Mouse (Mus musculus) CH12.LX (cell line): Measurements from ENCODE around the gene Gm37240. TPM values are rescaled to one million over a fixed set of nuclear protein-coding genes. Genes with fewer than 3 reads are reported as not detected.

Experiments
- DNase-seq: peaks from one replicate; pipeline ENCODE4 v3.0.0-alpha.2; 2013; ENCODE audit errors: extremely low read depth
- H3K27ac ChIP-seq: 2 replicates; pipeline ENCODE4 v1.5.1; 2012; ENCODE audit warnings: low read depth, mild to moderate bottlenecking, control low read depth, moderate library complexity; ENCODE audit not compliant: insufficient read depth
- H3K27me3 ChIP-seq: replicated peaks from 2 replicates; pipeline ENCODE3; 2012; ENCODE audit warnings: inconsistent platforms
- H3K36me3 ChIP-seq, 2 experiments: replicated peaks in 1 of 2; 2 replicates each; pipeline versions ENCODE3 to v1.6.1; 2012; ENCODE audit warnings: inconsistent platforms in 1 of 2, low read length in 1 of 2, mild to moderate bottlenecking in 1 of 2, mixed read lengths in 1 of 2, moderate library complexity in 1 of 2; ENCODE audit not compliant: control insufficient read depth in 1 of 2, insufficient read depth in 1 of 2
- H3K4me1 ChIP-seq, 2 experiments: 2 replicates each; pipeline ENCODE4 v1.6.1; 2012; ENCODE audit warnings: inconsistent platforms in 1 of 2, moderate library complexity in 1 of 2; ENCODE audit not compliant: insufficient read depth in 2 of 2, control insufficient read depth in 1 of 2
- H3K4me2 ChIP-seq: 2 replicates; pipeline ENCODE4 v1.6.1; 2012; ENCODE audit warnings: low read depth, mild to moderate bottlenecking, control low read depth; ENCODE audit not compliant: poor library complexity, insufficient read depth, severe bottlenecking
- H3K4me3 ChIP-seq, 3 experiments: fragments of 150-350 bp in 1 of 3; sonication (generic) in 1 of 3; replicated peaks in 1 of 3; 2 replicates each; pipeline versions ENCODE3 to v1.5.1; 2011 to 2012; ENCODE audit warnings: low read depth in 2 of 3, low read length in 2 of 3, mild to moderate bottlenecking in 2 of 3, moderate library complexity in 2 of 3, control low read depth in 1 of 3, improper control_type of control experiment in 1 of 3, inconsistent platforms in 1 of 3, mixed read lengths in 1 of 3; ENCODE audit not compliant: poor library complexity in 1 of 3
- H3K79me2 ChIP-seq: replicated peaks from 2 replicates; pipeline ENCODE4 v1.6.1; 2012; ENCODE audit warnings: mild to moderate bottlenecking, moderate library complexity; ENCODE audit not compliant: control insufficient read depth, poor library complexity, insufficient read depth, severe bottlenecking; ENCODE audit errors: extremely low read depth
- H3K9ac ChIP-seq: 2 replicates; pipeline ENCODE4 v1.6.1; 2012; ENCODE audit warnings: low read depth, mild to moderate bottlenecking, control low read depth, moderate library complexity; ENCODE audit not compliant: insufficient read depth
- H3K9me3 ChIP-seq: replicated peaks from 2 replicates; pipeline ENCODE3; 2012; ENCODE audit warnings: low read length, inconsistent platforms, mixed read lengths
- BHLHE40 ChIP-seq: IDR thresholded peaks from 2 replicates; pipeline ENCODE4 v1.6.1; 2011; ENCODE audit warnings: mild to moderate bottlenecking, low read depth, low read length, improper control_type of control experiment
- CHD1 ChIP-seq: IDR thresholded peaks from 2 replicates; pipeline ENCODE4 v1.6.1; 2012; ENCODE audit warnings: low read depth, low read length, improper control_type of control experiment, inconsistent platforms
- CHD2 ChIP-seq: IDR thresholded peaks from 2 replicates; pipeline ENCODE4 v1.6.1; 2011; ENCODE audit warnings: low read length, improper control_type of control experiment
- E2F4 ChIP-seq: IDR thresholded peaks from 2 replicates; pipeline ENCODE4 v1.6.1; 2011; ENCODE audit warnings: low read depth, low read length, improper control_type of control experiment; ENCODE audit not compliant: insufficient replicate concordance
- ELF1 ChIP-seq: IDR thresholded peaks from 2 replicates; pipeline ENCODE4 v1.6.1; 2014; ENCODE audit warnings: low read depth, mild to moderate bottlenecking, inconsistent platforms, low read length, improper control_type of control experiment
- EP300 ChIP-seq: IDR thresholded peaks from 2 replicates; pipeline ENCODE4 v1.6.1; 2011; ENCODE audit warnings: low read length, improper control_type of control experiment
- ETS1 ChIP-seq: conservative IDR thresholded peaks from 2 replicates; pipeline ENCODE4 v1.6.1; 2012; ENCODE audit warnings: low read depth, mild to moderate bottlenecking, inconsistent platforms, low read length, improper control_type of control experiment, moderate library complexity
- HCFC1 ChIP-seq: IDR thresholded peaks from 2 replicates; pipeline ENCODE4 v1.6.1; 2012; ENCODE audit warnings: low read depth, mild to moderate bottlenecking, inconsistent platforms, low read length, improper control_type of control experiment
- IRF4 ChIP-seq: IDR thresholded peaks from 2 replicates; pipeline ENCODE4 v1.6.1; 2014; ENCODE audit warnings: low read depth, mild to moderate bottlenecking, inconsistent platforms, low read length, improper control_type of control experiment
- JUN ChIP-seq: IDR thresholded peaks from 2 replicates; pipeline ENCODE4 v1.6.1; 2011; ENCODE audit warnings: low read depth, mild to moderate bottlenecking, low read length, improper control_type of control experiment, moderate library complexity; ENCODE audit not compliant: insufficient read depth
- MAFK ChIP-seq: IDR thresholded peaks from 2 replicates; pipeline ENCODE4 v1.6.1; 2011; ENCODE audit warnings: low read length, improper control_type of control experiment; ENCODE audit not compliant: insufficient replicate concordance
- MAX ChIP-seq: IDR thresholded peaks from 2 replicates; pipeline ENCODE4 v1.6.1; 2011; ENCODE audit warnings: low read length, improper control_type of control experiment
- MXI1 ChIP-seq: IDR thresholded peaks from 2 replicates; pipeline ENCODE4 v1.6.1; 2011; ENCODE audit warnings: mild to moderate bottlenecking, low read depth, low read length, improper control_type of control experiment
- MYC ChIP-seq: IDR thresholded peaks from 2 replicates; pipeline ENCODE4 v1.6.1; 2011; ENCODE audit warnings: low read depth, mild to moderate bottlenecking, improper control_type of control experiment, low read length
- NELFE ChIP-seq: IDR thresholded peaks from 2 replicates; pipeline ENCODE4 v1.6.1; 2011; ENCODE audit warnings: low read depth, low read length, improper control_type of control experiment
- PAX5 ChIP-seq: IDR thresholded peaks from 2 replicates; pipeline ENCODE4 v1.6.1; 2012; ENCODE audit warnings: low read length, inconsistent platforms, mixed read lengths
- POLR2A ChIP-seq: IDR thresholded peaks from 2 replicates; pipeline ENCODE4 v1.6.1; 2011; ENCODE audit warnings: low read depth, mild to moderate bottlenecking, improper control_type of control experiment, low read length
- POLR2AphosphoS2 ChIP-seq: IDR thresholded peaks from 2 replicates; pipeline ENCODE4 v1.6.1; 2011; ENCODE audit warnings: low read depth, low read length, improper control_type of control experiment
- RAD21 ChIP-seq: IDR thresholded peaks from 2 replicates; pipeline ENCODE4 v1.6.1; 2011; ENCODE audit warnings: low read depth, mild to moderate bottlenecking, low read length, improper control_type of control experiment, moderate library complexity
- RCOR1 ChIP-seq: conservative IDR thresholded peaks from 2 replicates; pipeline ENCODE4 v1.6.1; 2012; ENCODE audit warnings: low read depth, mild to moderate bottlenecking, inconsistent platforms, low read length, improper control_type of control experiment
- SIN3A ChIP-seq: IDR thresholded peaks from 2 replicates; pipeline ENCODE4 v1.6.1; 2012; ENCODE audit warnings: low read length, improper control_type of control experiment, inconsistent platforms
- SMC3 ChIP-seq: IDR thresholded peaks from 2 replicates; pipeline ENCODE4 v1.6.1; 2011; ENCODE audit warnings: low read depth, low read length, improper control_type of control experiment
- TCF12 ChIP-seq: IDR thresholded peaks from 2 replicates; pipeline ENCODE4 v1.6.1; 2014; ENCODE audit warnings: low read depth, mild to moderate bottlenecking, inconsistent platforms, low read length, improper control_type of control experiment
- UBTF ChIP-seq: IDR thresholded peaks from 2 replicates; pipeline ENCODE4 v1.6.1; 2012; ENCODE audit warnings: low read depth, mild to moderate bottlenecking, inconsistent platforms, low read length, improper control_type of control experiment, moderate library complexity
- ZMIZ1 ChIP-seq: IDR thresholded peaks from 2 replicates; pipeline ENCODE4 v1.6.1; 2012; ENCODE audit warnings: low read depth, mild to moderate bottlenecking, inconsistent platforms, low read length, improper control_type of control experiment
- ZNF384 ChIP-seq: IDR thresholded peaks from 2 replicates; pipeline ENCODE4 v1.6.1; 2012; ENCODE audit warnings: low read depth, low read length, improper control_type of control experiment, inconsistent platforms
- dilution Hi-C: fragments of 300-500 bp; cut with MboI; formaldehyde crosslinking; loops from 2 replicates; pipeline ENCODE4 v1.14.3; 2020; ENCODE audit warnings: low sequenced_read_pairs; ENCODE audit not compliant: extremely low pct_unique_long_range_greater_than_20kb, extremely low pct_ligation_motif_present
- in situ Hi-C: fragments of 300-500 bp; cut with MboI; formaldehyde crosslinking; loops from 3 replicates; pipeline ENCODE4 v1.14.3; 2019; ENCODE audit warnings: low sequenced_read_pairs, low pct_ligation_motif_present, low pct_unique_long_range_greater_than_20kb, mixed read lengths
- polyA plus RNA-seq: library from polyadenylated mRNA; unstranded; fragments of >175 nt; gene quantifications from 2 replicates; pipeline ENCODE4 v1.2.1, GENCODE M21; 2012; ENCODE audit warnings: low read depth; ENCODE audit not compliant: insufficient read length
- total RNA-seq, 2 experiments: library from RNA; depleted of rRNA; stranded (reverse); fragments of 300-350 nt in 1 of 2; fragments of >200 nt in 1 of 2; gene quantifications; 2 replicates each; pipeline ENCODE4 v1.2.3; 2012 to 2014

Gene Gm37240
- total and polyA plus RNA-seq, 3 experiments = 0.08 to 0.19 (median 0.14) TPM

DNA sequence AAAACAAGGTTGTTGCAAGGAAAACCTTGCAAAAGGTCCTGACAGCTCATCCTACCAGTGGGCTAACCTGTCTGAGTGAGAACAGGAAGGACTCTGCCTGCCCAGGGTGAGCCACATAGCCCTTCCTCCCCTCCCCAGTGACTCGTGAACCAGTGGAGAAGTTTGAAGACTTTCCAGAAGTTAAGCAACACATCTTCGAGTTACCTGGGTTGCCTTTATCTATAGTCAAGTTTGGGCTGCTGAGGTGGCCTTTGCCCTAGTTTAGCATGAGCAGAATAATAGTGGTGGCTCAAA lies 252.2 kb downstream of the Gm37240 start:
- dilution Hi-C loops = no loop called here
- TF ChIP-seq BHLHE40 = no peak
- TF ChIP-seq POLR2A = no peak
- TF ChIP-seq CHD1 = no peak
- TF ChIP-seq POLR2AphosphoS2 = no peak
- TF ChIP-seq EP300 = no peak
- TF ChIP-seq MAX = no peak
- TF ChIP-seq JUN = no peak
- TF ChIP-seq ZNF384 = no peak
- no peak for TF ChIP-seq NELFE
- no peak for TF ChIP-seq RCOR1
- TF ChIP-seq MXI1 = no peak
- no peak for TF ChIP-seq RAD21
- no peak for TF ChIP-seq UBTF
- TF ChIP-seq TCF12 = no peak
- Histone ChIP-seq H3K4me3 (no peak overlapping the region), H3K9me3 (no peaks in the 10 kb centered on the region), H3K9ac (no peak overlapping the region), H3K27ac (no peak overlapping the region), H3K36me3 (peaks cover 17 to 82% of the 10 kb centered on the region in 2 experiments), H3K4me1 (peaks cover 7 to 9% of the 10 kb centered on the region in 2 experiments; a peak in 3 of 4 replicates), H3K79me2 (no peaks in the 10 kb centered on the region), H3K27me3 (no peaks in the 10 kb centered on the region), H3K4me2 (no peak overlapping the region)
- DNase-seq = no peak
- in situ Hi-C loops = no loop called here

DNA sequence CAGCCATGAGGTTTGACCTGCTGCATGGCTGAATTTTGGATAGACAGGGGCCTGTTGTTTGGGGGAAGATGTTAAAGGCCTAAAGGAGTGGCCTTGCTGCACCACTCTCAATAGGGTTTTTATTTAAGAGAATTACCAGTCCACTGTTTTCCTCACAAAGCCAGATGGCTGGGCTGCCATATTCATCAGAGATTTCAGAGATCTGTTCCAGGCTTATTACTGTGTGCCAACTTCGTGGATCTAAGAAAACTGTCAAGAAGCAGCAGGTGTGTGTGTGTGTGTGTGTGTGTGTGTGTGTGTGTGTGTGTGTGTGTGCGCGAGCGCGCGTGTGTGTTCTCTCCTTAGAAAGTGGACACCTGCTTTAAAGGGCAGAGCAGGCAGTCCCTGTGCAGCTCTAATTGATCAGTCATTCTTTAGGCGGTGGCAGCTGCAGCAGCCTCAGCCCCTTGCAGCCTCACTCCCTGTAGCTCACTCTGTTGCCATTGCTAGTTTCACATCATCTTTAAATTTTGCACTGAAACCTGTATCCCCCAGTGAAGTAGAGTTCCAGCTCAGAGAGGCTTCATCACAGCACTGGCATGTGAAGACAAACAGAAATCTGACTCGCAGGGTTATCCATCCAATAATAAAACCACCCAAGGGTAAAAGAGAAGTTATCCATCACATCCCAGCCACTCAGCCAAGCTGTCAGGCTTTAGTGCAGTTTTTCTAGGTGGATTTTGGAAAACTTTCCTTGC lies 252.8 kb downstream of the Gm37240 start:
- in situ Hi-C loops = no loop called here
- no peaks in the 10 kb centered on the region for H3K27me3 ChIP-seq
- H3K79me2 ChIP-seq = no peaks in the 10 kb centered on the region
- no peaks in the 10 kb centered on the region for H3K9me3 ChIP-seq
- H3K36me3 ChIP-seq = peaks cover 21 to 81% of the 10 kb centered on the region in 2 experiments
- H3K27ac ChIP-seq = no peak overlapping the region
- DNase-seq = no peak
- TF ChIP-seq MAX = no peak
- TF ChIP-seq POLR2AphosphoS2 = no peak
- no peak for TF ChIP-seq ZMIZ1
- TF ChIP-seq MXI1 = no peak
- no peak for TF ChIP-seq SMC3
- TF ChIP-seq MAFK = no peak
- TF ChIP-seq SIN3A = no peak
- no peak for TF ChIP-seq IRF4
- TF ChIP-seq ELF1 = no peak
- TF ChIP-seq NELFE = no peak
- no peak for TF ChIP-seq BHLHE40
- TF ChIP-seq CHD2 = no peak
- no peak for TF ChIP-seq ETS1
- no peak for TF ChIP-seq MYC
- TF ChIP-seq E2F4 = no peak
- no peak for TF ChIP-seq HCFC1
- TF ChIP-seq PAX5 = no peak
- H3K4me3 ChIP-seq = no peak overlapping the region
- dilution Hi-C loops = no loop called here
- H3K4me1 ChIP-seq = peaks cover 7 to 9% of the 10 kb centered on the region in 2 experiments
- no peak overlapping the region for H3K9ac ChIP-seq
- H3K4me2 ChIP-seq = no peak overlapping the region
